Mouse (Mus musculus) G1E (cell line): ENCODE data around the gene Mcoln1. TPM values are rescaled to one million over a fixed set of nuclear protein-coding genes. Genes with fewer than 3 reads are reported as not detected.

Experiments
- ATAC-seq: 2 replicates; pipeline ENCODE4 v1.8.0; 2016; ENCODE audit warnings: mild to moderate bottlenecking; ENCODE audit not compliant: insufficient number of reproducible peaks, poor library complexity, low FRiP score, severe bottlenecking; ENCODE audit errors: extremely low read depth
- DNase-seq: peaks from one replicate; pipeline ENCODE4 v3.0.0; 2012; ENCODE audit warnings: low spot score
- H3K27me3 ChIP-seq: 2 replicates; pipeline ENCODE4 v1.6.1; 2012; ENCODE audit warnings: mild to moderate bottlenecking, low read length, inconsistent platforms; ENCODE audit not compliant: insufficient read depth
- H3K36me3 ChIP-seq: replicated peaks from 2 replicates; pipeline ENCODE3; 2012; ENCODE audit warnings: mild to moderate bottlenecking, inconsistent platforms
- H3K4me1 ChIP-seq: 2 replicates; pipeline ENCODE4 v1.6.1; 2012; ENCODE audit warnings: low read depth, low read length, inconsistent platforms, mixed read lengths; ENCODE audit not compliant: insufficient read depth
- H3K4me3 ChIP-seq: 2 replicates; pipeline ENCODE4 v1.5.1; 2012; ENCODE audit warnings: low read depth, mild to moderate bottlenecking, inconsistent platforms, low read length, moderate library complexity, mixed read lengths
- H3K9me3 ChIP-seq: replicated peaks from 2 replicates; pipeline ENCODE4 v1.6.1; 2012; ENCODE audit warnings: inconsistent platforms
- CTCF ChIP-seq: IDR thresholded peaks from 2 replicates; pipeline ENCODE4 v1.5.1; 2012; ENCODE audit warnings: low read depth, low read length, inconsistent platforms, mixed read lengths
- GATA1 ChIP-seq: IDR thresholded peaks from 2 replicates; pipeline ENCODE4 v1.6.1; 2012; ENCODE audit warnings: borderline replicate concordance, low read length, inconsistent platforms, mixed read lengths
- GATA2 ChIP-seq: IDR thresholded peaks from 2 replicates; pipeline ENCODE4 v1.6.1; 2012; ENCODE audit warnings: low read depth, low read length, inconsistent platforms, borderline replicate concordance
- POLR2AphosphoS5 ChIP-seq: IDR thresholded peaks from 2 replicates; pipeline ENCODE4 v1.6.1; 2012; ENCODE audit warnings: low read depth, low read length, inconsistent platforms; ENCODE audit not compliant: insufficient replicate concordance
- TAL1 ChIP-seq: conservative IDR thresholded peaks from 2 replicates; pipeline ENCODE4 v1.6.1; 2012; ENCODE audit warnings: low read depth, low read length, inconsistent platforms, mixed read lengths
- polyA plus RNA-seq: library from polyadenylated mRNA; stranded (reverse); fragments of >175 nt; gene quantifications from 2 replicates; pipeline ENCODE4 v1.2.3, GENCODE M21; 2012
- total RNA-seq, 2 experiments: library from RNA; stranded (forward) in 1 of 2; stranded (reverse) in 1 of 2; fragments of 200-1000 nt in 1 of 2; fragments of >200 nt in 1 of 2; fragmentation: Nextera tagmentation in 1 of 2; gene quantifications; 2 replicates each; pipeline ENCODE4 v1.2.3; 2014 to 2017

Gene Mcoln1
- total and polyA plus RNA-seq, 3 experiments, result 41.5 to 144 (median 42.4) TPM

DNA sequence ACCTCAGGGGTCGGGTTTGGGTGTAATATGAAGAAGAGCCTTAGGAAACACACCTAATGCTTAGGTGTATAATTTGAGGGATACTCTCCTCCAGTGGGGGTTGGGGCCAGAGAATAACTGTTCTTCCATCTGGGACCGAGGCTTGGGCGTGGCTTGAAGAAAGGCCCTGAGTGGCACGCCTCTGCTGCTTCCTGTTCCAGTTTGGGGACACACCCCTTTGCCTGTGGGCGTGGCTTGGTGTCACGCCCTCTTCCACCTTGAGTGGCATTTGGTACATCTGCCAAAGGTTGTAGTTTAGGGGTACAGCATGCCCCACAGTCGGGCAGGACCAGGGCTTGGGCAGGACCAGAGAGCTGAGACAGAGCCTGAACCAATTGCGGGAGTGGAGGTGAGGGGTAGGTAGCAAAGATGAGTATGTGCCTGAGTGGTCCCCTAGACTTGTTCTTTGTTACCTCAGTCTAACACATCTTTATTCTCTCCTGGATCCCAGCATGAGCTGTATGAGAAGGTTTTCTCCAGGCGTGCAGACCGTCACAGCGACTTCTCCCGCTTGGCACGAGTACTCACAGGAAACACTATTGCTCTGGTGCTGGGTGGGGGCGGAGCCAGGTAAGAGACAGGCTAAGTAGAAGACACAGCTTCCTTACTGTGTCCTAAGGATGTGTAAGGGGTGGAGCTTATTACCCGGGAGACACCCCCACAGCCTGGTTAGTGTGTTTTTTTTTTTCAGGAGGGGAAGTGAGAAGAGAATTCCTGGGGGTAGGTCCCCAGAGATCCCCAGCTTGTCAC lies 36.0 kb downstream of the Mcoln1 start:
- TF ChIP-seq POLR2AphosphoS5, result no peak
- TF ChIP-seq GATA1, result no peak
- TF ChIP-seq GATA2, result no peak
- TF ChIP-seq TAL1, result no peak
- no peak for TF ChIP-seq CTCF
- Histone ChIP-seq H3K9me3 (no peaks in the 10 kb centered on the region), H3K36me3 (peaks cover 93% of the 10 kb centered on the region), H3K4me1 (peaks cover 12% of the 10 kb centered on the region), H3K4me3 (no peak overlapping the region), H3K27me3 (no peaks in the 10 kb centered on the region)
- DNase-seq (peak; percentile 40), ATAC-seq (peak; percentile 69; the same call in 1 of the 2 replicates)

DNA sequence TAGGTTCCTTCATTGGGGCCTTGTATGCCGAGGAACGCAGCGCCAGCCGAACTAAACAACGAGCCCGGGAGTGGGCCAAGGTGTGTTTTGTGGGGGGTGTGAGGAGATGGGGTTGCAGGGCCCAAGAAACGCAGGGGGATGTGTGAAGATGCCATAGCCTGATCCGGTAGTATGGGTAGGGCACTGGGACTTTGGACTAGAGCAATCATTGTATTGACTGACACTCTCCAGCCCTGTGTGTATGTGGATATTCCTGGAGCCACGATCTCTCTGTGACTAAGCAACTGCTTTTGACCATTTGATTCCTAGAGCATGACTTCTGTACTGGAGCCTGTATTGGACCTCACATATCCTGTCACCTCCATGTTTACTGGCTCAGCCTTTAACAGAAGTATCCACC lies 36.7 kb downstream of the Mcoln1 start:
- H3K4me1 ChIP-seq, result peaks cover 12% of the 10 kb centered on the region
- no peaks in the 10 kb centered on the region for H3K27me3 ChIP-seq
- H3K4me3 ChIP-seq, result no peak overlapping the region
- DNase-seq (no peak), ATAC-seq (no peak)
- TF ChIP-seq GATA1, result no peak
- no peak for TF ChIP-seq POLR2AphosphoS5
- no peak for TF ChIP-seq TAL1
- TF ChIP-seq GATA2, result no peak
- no peak for TF ChIP-seq CTCF
- no peaks in the 10 kb centered on the region for H3K9me3 ChIP-seq
- peaks cover 92% of the 10 kb centered on the region for H3K36me3 ChIP-seq

DNA sequence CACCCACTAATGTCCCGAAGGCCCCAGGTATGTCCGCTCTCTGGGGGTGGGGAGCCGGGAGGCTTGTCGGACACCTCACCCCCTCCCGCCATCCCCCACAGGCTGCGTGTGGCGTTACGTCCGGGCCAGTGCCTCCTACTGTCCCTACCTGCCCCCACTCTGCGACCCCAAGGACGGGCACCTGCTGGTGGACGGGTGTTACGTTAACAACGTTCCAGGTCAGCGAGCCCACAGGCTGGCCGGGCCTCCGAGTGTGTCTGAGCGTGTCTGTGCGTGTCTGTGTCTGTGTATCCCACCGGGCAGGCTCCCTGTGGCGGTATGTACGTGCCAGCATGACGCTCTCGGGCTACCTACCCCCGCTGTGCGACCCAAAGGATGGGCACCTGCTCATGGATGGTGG lies 37.4 kb downstream of the Mcoln1 start:
- Histone ChIP-seq H3K36me3 (peaks cover 90% of the 10 kb centered on the region), H3K27me3 (no peaks in the 10 kb centered on the region), H3K9me3 (no peaks in the 10 kb centered on the region), H3K4me3 (peak overlapping the region; percentile 31; the same call in 1 of the 2 replicates), H3K4me1 (peaks cover 12% of the 10 kb centered on the region)
- ATAC-seq (no peak), DNase-seq (no peak)
- no peak for TF ChIP-seq TAL1
- no peak for TF ChIP-seq GATA1
- TF ChIP-seq POLR2AphosphoS5, result no peak
- TF ChIP-seq GATA2, result no peak
- TF ChIP-seq CTCF, result no peak

DNA sequence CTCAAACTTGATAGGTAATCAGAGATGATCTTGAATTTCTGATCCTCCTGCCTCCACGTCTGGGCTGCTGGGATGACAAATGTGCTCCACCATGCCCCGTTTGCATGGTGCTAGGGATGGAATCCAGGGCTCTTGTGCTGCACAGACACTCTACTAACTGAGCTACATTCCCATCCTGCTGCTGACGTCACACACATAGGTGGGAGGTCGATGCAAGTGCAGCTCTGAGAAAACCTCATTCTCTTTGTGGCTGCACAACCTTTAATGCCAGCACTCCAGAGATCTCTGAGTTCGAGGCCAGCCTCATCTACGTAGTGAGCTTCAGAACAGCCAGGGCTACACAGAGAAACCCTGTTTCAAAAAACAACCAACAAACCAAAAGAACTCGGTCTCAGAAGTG lies 38.9 kb downstream of the Mcoln1 start:
- no peak for DNase-seq
- no peak overlapping the region for H3K4me3 ChIP-seq
- peaks cover 12% of the 10 kb centered on the region for H3K4me1 ChIP-seq
- peaks cover 92% of the 10 kb centered on the region for H3K36me3 ChIP-seq
- TF ChIP-seq TAL1, result no peak
- no peak for TF ChIP-seq CTCF
- TF ChIP-seq GATA1, result no peak
- no peak for ATAC-seq
- H3K9me3 ChIP-seq, result no peaks in the 10 kb centered on the region
- H3K27me3 ChIP-seq, result no peaks in the 10 kb centered on the region

DNA sequence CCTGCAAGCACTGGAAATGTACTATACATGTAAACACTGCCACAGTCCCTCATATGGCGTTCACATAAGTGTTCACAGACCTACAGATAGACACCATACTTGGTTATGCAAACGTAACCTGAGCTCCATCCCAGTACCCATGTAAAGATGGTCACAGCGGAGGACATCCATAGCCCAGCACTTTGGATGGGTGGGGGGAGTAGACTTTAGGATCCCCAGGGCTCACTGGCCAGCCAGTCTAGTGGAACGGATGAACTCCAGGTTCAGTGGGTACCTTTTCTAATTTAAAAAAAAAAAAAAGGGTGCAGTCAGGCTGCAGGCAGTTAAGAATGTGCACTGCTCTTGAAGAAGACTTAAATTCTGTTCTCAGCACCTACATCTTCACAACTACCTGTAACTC lies 39.8 kb downstream of the Mcoln1 start:
- peaks cover 12% of the 10 kb centered on the region for H3K4me1 ChIP-seq
- H3K27me3 ChIP-seq, result no peaks in the 10 kb centered on the region
- no peak for ATAC-seq
- no peak overlapping the region for H3K4me3 ChIP-seq
- DNase-seq, result no peak
- peaks cover 95% of the 10 kb centered on the region for H3K36me3 ChIP-seq
- TF ChIP-seq TAL1, result no peak
- TF ChIP-seq GATA1, result no peak
- no peak for TF ChIP-seq CTCF
- TF ChIP-seq GATA2, result no peak
- TF ChIP-seq POLR2AphosphoS5, result no peak
- no peaks in the 10 kb centered on the region for H3K9me3 ChIP-seq

DNA sequence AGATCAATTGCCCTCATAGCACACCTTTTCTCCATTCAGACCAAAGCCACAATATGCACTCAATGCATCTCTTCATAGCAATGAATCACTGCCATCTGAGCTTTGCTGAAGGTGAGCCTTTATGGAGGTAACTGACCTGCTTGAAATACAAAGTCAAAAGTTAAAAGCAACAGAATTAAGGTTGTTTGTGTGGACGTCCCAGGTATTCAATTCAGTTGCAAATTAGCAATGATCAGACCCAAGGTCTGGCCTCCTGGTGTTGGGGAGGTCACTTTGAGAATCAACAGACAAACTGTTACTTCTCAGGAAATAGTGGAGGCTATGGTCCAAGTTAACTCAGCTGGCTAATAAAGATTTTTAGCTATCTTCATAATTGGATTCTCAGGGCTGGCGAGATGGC lies 46.3 kb downstream of the Mcoln1 start:
- Histone ChIP-seq H3K4me3 (no peak overlapping the region), H3K9me3 (no peaks in the 10 kb centered on the region), H3K27me3 (no peaks in the 10 kb centered on the region), H3K36me3 (peaks cover 35% of the 10 kb centered on the region), H3K4me1 (no peaks in the 10 kb centered on the region)
- no peak for DNase-seq
- no peak for TF ChIP-seq TAL1
- no peak for TF ChIP-seq GATA2
- TF ChIP-seq GATA1, result no peak
- no peak for TF ChIP-seq CTCF
- ATAC-seq, result no peak

DNA sequence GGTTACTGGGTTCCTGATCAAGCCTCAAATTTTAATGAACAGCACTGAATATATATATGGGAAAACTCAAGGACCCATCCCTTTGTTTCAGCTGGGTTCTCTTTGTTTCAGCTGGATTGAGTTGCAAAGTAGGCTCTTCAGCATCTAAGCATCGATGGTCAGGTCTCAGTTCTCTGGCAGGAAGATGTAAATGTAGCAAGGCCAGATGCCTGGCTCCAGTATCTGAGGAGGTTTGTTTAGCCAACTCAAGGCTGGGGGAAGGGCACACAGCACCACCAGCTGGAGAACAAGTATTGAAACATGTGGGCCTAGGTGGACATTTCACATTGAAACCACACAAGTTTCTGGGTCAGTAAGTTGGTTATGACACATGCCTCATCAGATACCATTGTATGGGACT lies 52.0 kb downstream of the Mcoln1 start:
- ATAC-seq (no peak), DNase-seq (no peak)
- no peak overlapping the region for H3K4me3 ChIP-seq
- H3K9me3 ChIP-seq, result no peaks in the 10 kb centered on the region
- H3K4me1 ChIP-seq, result no peaks in the 10 kb centered on the region
- 0 out of 2 replicates have a peak, but pooled peaks cover 5% of the 10 kb centered on the region for H3K27me3 ChIP-seq
- H3K36me3 ChIP-seq, result no peaks in the 10 kb centered on the region
- TF ChIP-seq TAL1, result no peak
- no peak for TF ChIP-seq GATA1
